Mouse (Mus musculus): ENCODE data around the gene Trim27.

- TF ChIP-seq POLR2A (IDR thresholded peaks at IDR 0.05; ENCODE audit: low read depth, low read length) (no peak), CTCF (IDR thresholded peaks at IDR 0.05; ENCODE audit: extremely low read depth, insufficient read depth, insufficient read length, insufficient replicate concordance) (no peak)
Observed at GRCm38 (mm10) chr13:21242408-21243125, 63.3 kb downstream of the Trim27 start.
